Mouse (Mus musculus) spleen, postnatal 10 days (tissue): ENCODE data around the gene Fbxo48.

Source experiments
- DNase-seq, 2 experiments: peaks; one replicate each; pipeline ENCODE4 v3.0.0; 2021 to 2022; ENCODE audit warnings: low spot score in 2 of 2

Gene Fbxo48

DNA sequence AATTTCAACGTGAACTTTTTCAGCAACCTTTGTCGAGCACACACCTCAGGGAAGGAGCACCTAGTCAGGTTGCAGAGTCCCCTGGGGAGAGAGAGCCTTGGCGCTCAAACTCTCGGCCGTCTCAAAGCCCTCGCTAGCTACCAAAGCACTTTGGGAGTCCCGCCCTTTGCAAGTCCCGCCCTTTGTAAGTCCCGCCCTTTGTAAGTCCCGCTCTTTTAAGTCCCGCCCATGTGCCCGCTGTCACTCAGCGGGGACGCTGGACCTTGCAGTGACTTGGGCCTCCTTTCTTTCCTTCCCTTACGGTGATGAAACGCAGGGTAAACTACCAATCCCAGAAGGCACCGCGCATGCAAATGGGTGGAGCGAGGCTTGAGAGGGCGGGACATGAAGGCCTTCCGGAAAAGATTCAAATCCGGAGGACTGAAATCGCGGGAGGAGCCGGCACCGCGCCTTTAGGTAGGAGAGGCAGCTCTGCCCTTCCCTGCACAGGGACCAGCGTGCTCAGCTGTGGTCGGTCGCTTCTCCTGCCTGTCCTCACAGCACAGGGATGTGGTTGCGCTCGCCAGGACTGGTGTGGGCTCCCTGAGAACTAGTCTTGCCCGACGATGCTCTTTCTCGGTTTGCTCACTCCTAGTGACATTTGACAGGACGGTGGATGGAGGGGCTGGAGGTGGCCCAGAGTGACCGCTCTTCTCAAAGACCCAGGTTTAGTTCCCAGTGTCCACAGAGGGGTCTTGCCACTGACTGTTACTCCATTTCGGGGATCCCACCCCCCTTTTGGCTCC, at the start of gene Fbxo48:
Fbxo48 (plus strand) TSS at position 400 of the 785 bp plus-strand sequence.
- peak; percentile 94 to 97 for DNase-seq

GRCm38 (mm10) chr11:16904302-16905011, 46.7 kb upstream of the Fbxo48 start:
- no peak for DNase-seq

- DNase-seq: no peak
Observed at GRCm38 (mm10) chr11:16905012-16905332, 46.2 kb upstream of the Fbxo48 start.

- DNase-seq: no peak
Observed at GRCm38 (mm10) chr11:16906530-16906929, 44.6 kb upstream of the Fbxo48 start.

DNA sequence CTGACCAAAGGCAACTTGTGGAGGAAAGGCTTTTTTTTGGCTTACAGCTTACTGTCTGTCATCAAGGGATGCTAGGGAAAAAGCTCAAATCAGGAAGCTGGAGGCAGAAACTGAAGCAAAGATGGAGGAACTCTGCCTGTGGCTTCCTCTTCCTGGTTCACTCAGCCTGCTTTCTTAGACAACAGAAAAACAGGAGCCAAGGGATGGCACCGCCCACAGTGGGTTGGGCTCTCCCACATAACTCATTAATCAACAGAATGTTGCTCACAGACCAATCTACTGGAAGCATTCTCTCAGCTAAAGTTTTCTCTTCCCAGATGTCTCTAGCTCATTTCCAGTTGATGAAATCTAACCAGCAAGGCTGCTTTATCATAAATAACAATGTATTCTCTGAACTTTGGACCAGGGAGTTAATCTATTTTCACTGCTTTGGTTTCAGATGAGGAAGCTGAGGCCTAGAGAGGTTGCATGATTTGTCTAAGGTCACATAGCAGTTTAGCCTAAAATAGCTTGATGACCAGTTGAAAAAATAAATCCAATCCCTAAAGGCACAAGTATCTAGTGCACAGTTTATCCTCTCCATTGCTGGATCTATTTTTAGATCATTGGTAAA, 43.6 kb upstream of the Fbxo48 start:
- DNase-seq: no peak

DNA sequence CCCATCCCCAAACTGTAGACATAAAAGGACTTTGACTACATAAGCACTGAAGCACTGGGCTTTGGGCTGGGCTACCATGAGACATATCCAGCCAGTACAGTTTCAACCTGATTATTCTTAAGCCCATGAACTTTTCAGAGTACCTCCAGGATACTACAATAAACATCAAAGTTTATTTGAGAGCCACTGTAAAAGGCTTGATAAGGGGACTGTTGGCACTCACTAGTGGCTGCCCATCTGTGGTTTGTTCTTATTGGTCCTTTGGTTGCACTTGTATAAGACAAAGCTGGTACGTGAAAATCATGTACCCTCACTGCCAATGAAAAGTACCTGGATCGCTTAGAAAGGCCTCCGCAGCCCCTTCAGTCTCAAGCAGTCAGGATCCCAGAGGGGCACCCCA, 36.4 kb upstream of the Fbxo48 start:
- no peak for DNase-seq

GRCm38 (mm10) chr11:16915850-16916249, 35.3 kb upstream of the Fbxo48 start:
- DNase-seq: no peak

- DNase-seq: no peak
Observed at GRCm38 (mm10) chr11:16917512-16917911, 33.7 kb upstream of the Fbxo48 start.

DNA sequence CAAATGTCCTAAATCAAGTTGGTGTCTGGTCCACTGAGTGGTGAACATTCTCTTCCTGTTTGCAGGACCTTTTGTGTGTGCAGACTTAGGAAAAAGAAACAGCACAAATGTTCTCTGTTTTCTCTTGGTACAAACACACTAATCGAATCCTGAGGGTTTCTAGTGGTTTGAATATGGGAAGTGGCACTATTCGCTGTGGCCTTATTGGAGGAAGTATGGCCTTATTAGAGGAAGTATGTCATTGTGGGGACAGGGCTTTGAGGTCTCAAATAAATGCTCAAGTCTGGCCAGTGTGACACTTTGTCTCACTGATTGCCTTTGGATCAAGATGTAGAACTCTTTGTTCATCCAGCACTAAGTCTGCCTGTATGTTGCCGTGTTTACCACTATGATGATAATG, 19.0 kb upstream of the Fbxo48 start:
- no peak for DNase-seq

- no peak for DNase-seq
Observed at GRCm38 (mm10) chr11:16935577-16936236, 15.5 kb upstream of the Fbxo48 start.

GRCm38 (mm10) chr11:16941103-16941793, 9.9 kb upstream of the Fbxo48 start:
- DNase-seq: no peak

DNA sequence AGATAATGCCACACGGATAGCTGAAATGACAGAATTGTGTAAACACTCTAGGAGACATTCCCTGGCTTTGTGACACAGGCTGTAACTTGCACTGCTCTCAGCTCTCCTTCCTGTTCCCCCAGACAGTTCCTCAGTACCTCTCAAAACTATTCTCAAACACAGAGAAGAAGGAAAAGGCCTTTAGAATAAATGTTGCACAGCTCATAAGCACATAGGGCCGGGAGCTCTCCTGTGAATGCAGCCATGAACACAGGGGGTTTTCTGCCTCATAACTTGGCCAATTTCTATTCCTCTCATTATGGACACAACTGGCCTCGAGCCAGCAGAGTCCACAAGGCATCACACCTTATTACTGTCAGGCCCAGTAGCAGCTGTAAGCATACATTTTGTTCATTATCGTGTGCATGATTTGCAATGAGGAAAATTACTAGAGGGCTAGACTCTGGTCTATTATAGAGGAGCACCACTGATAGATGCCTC, 9.2 kb upstream of the Fbxo48 start:
- no peak for DNase-seq

GRCm38 (mm10) chr11:16943016-16943415, 8.2 kb upstream of the Fbxo48 start:
- DNase-seq: no peak

DNA sequence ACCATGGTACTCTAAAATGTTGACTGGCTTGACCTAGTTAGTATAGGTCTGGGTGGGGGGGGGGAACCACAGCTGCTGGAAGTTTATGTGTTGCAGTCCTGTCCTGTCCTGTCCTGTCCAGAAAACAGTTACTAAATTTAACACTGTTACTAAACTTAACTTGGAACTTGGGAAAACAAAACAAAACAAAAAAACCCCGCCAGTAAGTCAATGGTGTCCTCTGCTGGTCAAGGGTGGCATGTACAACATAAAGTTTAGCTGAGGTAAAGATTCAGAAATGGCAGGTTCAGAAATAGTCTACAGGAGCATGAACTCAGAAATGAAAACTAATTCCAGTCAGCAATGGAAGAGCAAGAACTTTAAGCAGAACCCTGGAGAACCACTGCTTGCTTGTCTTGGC, 2.4 kb upstream of the Fbxo48 start:
- peak in 1 of 2 experiments; percentile 54 for DNase-seq

DNA sequence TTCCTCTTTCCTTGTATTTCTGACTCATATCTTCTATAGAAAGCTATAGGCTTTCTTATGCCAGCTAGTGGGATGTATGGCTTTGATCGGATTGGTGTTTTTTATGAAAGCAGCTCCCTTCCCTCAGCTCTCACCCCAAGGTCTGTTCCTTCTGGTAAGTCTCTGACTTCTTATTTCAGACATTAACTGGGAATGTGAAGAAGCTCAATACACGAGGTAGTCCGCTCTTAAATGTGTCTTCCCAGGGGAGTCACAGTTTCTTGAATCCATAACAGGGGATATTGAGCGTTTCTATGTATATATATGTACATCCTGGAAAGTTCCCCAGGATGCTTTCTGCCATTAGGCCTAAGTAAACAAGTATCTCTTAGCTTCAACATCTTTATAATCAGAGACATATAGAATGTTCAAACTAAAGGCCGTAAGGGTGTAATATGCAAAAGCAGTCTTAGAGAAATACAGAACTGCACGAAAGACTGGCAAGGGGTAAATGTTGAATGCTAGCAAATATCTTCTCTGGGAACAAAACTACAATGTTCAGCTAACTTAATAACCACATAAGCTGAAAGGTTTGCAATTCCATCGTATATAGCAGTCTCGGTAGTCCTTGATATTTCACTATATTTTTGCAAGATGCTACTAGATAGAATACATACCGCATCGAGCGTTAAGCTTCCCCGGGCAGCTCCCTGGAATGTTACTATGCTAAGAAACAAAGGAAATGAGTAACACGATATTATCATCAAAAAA, 774 bp upstream of the Fbxo48 start:
- no peak for DNase-seq

DNA sequence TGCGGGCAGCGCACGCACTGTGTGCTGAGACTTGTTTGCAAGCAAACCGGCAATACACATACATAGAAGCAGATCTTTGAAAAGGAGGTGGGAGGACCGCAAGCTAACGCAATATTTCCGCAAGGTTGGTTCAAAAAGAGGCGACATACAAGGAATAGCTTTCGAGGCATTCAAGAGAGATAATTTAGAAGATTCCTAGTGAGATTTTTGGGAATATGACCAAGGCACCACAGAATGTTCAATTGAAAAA, 511 bp downstream of the Fbxo48 start:
- DNase-seq: no peak

- DNase-seq: no peak
Observed at GRCm38 (mm10) chr11:16956115-16956862, 5.1 kb downstream of the Fbxo48 start.

GRCm38 (mm10) chr11:16957030-16957429, 5.9 kb downstream of the Fbxo48 start:
- no peak for DNase-seq

GRCm38 (mm10) chr11:16958520-16958919, 7.3 kb downstream of the Fbxo48 start:
- DNase-seq: no peak

- peak in 1 of 2 experiments; percentile 45 for DNase-seq
Observed at GRCm38 (mm10) chr11:16967806-16968205, 16.6 kb downstream of the Fbxo48 start.
